Mouse (Mus musculus) liver, embryonic 14.5 days (tissue): Measurements from ENCODE around the gene Pigf. TPM values are rescaled to one million over a fixed set of nuclear protein-coding genes. Genes with fewer than 3 reads are reported as not detected.

Source experiments
- ATAC-seq: fragments of 200-750 bp; cut with Nextera tagmentation; 2 replicates; pipeline ENCODE4 v1.8.0; 2017; ENCODE audit warnings: moderate number of reproducible peaks, mild to moderate bottlenecking, moderate library complexity; ENCODE audit not compliant: insufficient read depth
- DNase-seq, 3 experiments: peaks; one replicate each; pipeline ENCODE4 v3.0.0-alpha.2; 2012 to 2013; ENCODE audit warnings: low read depth in 3 of 3, low spot score in 3 of 3
- H3K27ac ChIP-seq: fragments of 300-500 bp; sonication (generic); 2 replicates; pipeline ENCODE4 v1.5.1; 2014; ENCODE audit warnings: moderate library complexity, mild to moderate bottlenecking, control low read depth, inconsistent platforms
- H3K27me3 ChIP-seq: fragments of 300-500 bp; sonication (generic); 2 replicates; pipeline ENCODE4 v1.6.1; 2014; ENCODE audit warnings: mild to moderate bottlenecking, low read length, moderate library complexity; ENCODE audit not compliant: control insufficient read depth, insufficient read depth
- H3K36me3 ChIP-seq: fragments of 300-500 bp; sonication (generic); replicated peaks from 2 replicates; pipeline ENCODE4 v1.6.1; 2014; ENCODE audit warnings: low read depth; ENCODE audit not compliant: control insufficient read depth, insufficient read depth
- H3K4me1 ChIP-seq, 2 experiments: fragments of 200-500 bp in 1 of 2; fragments of 300-500 bp in 1 of 2; sonication (generic) in 1 of 2; replicated peaks; 2 replicates each; pipeline ENCODE4 v1.6.1; 2012 to 2014; ENCODE audit warnings: antibody characterized with exemption in 1 of 2, inconsistent platforms in 1 of 2, low read length in 1 of 2; ENCODE audit not compliant: control insufficient read depth in 2 of 2, insufficient read depth in 2 of 2
- H3K4me2 ChIP-seq: fragments of 300-500 bp; sonication (generic); 2 replicates; pipeline ENCODE4 v1.6.1; 2014; ENCODE audit warnings: low read depth, mild to moderate bottlenecking, control low read depth, moderate library complexity
- H3K4me3 ChIP-seq, 2 experiments: fragments of 200-500 bp in 1 of 2; fragments of 300-500 bp in 1 of 2; sonication (generic) in 1 of 2; 2 replicates each; pipeline ENCODE4 v1.5.1; 2012 to 2014; ENCODE audit warnings: low read depth in 2 of 2, low read length in 2 of 2, mild to moderate bottlenecking in 2 of 2, control low read depth in 1 of 2, inconsistent platforms in 1 of 2, moderate library complexity in 1 of 2; ENCODE audit not compliant: insufficient read depth in 1 of 2
- H3K9ac ChIP-seq: fragments of 300-500 bp; sonication (generic); replicated peaks from 2 replicates; pipeline ENCODE4 v1.6.1; 2014; ENCODE audit warnings: mild to moderate bottlenecking, control low read depth, moderate library complexity
- H3K9me3 ChIP-seq: fragments of 300-500 bp; sonication (generic); 2 replicates; pipeline ENCODE4 v1.6.1; 2016; ENCODE audit warnings: low read length, mixed read lengths; ENCODE audit not compliant: control insufficient read depth
- CTCF ChIP-seq: IDR thresholded peaks from 2 replicates; pipeline ENCODE4 v1.5.1; 2016; ENCODE audit warnings: antibody characterized with exemption, low read depth, control low read depth
- EP300 ChIP-seq: IDR thresholded peaks from 2 replicates; pipeline ENCODE4 v1.6.1; 2016; ENCODE audit warnings: antibody characterized with exemption, low read depth
- WGBS: fragments of 180-500 bp; shearing (Covaris S2); extraction: QIAGEN DNeasy Blood & Tissue Kit; methylation state at CpG from one replicate; pipeline ENCODE4 v1.1.7; 2014; ENCODE audit not compliant: insufficient replicate concordance; 5-methylcytosine and 5-hydroxymethylcytosine counted together
- polyA plus RNA-seq, 2 experiments: library from polyadenylated mRNA; depleted of rRNA in 1 of 2; stranded (reverse) in 1 of 2; unstranded in 1 of 2; fragments of >200 nt; fragmentation: Nextera tagmentation in 1 of 2; extraction: Ambion mirVana in 1 of 2; gene quantifications; 2 replicates each; pipeline versions ENCODE4 v1.2.1 to v1.2.3; 2012 to 2014

Pigf gene
- polyA plus RNA-seq, 2 experiments: 8.7 to 14.6 TPM

DNA sequence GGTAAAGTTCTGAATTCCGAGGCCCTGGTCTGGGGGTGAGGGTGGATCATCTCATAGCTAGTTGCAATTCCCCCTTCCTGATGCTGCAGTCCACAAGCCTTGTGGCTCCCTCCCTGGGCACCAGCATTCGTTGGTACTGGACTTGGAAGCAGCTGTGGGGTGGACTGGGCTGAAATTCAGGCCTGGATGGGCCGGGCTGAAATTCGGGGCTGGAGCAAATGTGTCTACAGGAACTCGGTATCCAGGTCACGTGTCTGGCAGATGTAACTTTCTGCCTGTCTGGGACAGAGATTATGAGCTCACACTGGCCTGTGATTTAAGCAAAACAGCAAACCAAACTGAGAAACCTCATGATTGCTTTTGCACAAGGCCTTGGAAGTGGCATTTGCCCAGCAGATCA lies 76.4 kb downstream of the Pigf start:
- DNase-seq: no peak
- ATAC-seq: no peak
- 59% methylated on average over 6 of the region's 6 CpGs for WGBS
- Histone ChIP-seq H3K9me3 (no peaks in the 10 kb centered on the region), H3K27ac (no peak overlapping the region), H3K9ac (no peak overlapping the region), H3K27me3 (no peaks in the 10 kb centered on the region), H3K4me1 (no peaks in the 10 kb centered on the region), H3K36me3 (no peaks in the 10 kb centered on the region), H3K4me3 (no peak overlapping the region), H3K4me2 (no peak overlapping the region)
- TF ChIP-seq EP300 (no peak), CTCF (no peak)

DNA sequence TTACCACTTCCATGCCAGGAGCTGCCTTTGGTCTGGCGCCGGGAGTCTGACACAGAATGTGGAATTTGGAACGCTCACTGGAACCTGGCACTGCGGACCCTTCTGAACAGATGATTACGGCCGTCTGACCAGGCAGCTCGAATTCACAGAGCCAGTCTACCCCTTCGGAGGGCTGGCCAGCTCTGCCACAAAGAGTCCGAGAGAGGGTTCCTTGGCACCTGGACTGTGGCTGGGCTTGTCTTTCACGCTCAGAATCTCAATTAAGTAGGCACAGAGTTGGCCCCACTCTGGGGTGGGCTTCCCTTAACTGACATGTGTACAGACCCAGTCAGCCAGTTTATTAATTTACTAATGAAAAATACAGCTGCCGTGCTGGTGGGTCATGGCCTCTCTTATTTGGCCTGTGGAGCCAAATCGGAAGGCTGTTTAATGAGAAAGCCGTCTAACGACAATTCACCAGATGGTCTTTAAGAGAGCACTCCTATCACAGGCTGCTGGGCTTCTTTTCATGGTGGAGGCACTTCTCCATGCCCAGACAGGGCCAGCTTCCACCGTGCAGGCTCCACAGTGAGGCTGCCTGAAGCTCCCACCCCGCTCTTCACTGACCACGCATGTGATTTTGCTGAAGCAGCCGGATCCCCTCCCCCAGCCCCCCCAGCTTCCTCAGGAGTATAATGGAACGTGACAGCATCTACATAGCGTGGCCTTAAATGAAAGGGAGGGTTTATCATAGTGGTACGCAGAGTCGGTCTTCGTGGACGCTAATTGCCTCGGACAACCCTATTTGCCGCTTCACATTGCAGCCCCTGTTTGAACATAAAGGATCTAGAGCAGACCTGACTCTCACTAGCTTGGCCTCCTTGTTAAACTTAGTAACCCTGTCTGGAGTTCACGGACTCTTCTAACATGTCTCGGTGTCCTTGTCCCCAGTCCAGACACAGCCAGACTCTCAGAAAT lies 77.1 kb downstream of the Pigf start, which contains the start of gene Atp6v1e2:
TSS of gene Atp6v1e2 (minus strand) at position 58 of the 957 bp plus-strand sequence.
- no peaks in the 10 kb centered on the region for H3K9me3 ChIP-seq
- ATAC-seq (no peak), DNase-seq (no peak)
- no peak within 1 kb of the TSS for H3K4me3 ChIP-seq
- no peaks in the 10 kb centered on the region for H3K27me3 ChIP-seq
- no peaks in the 10 kb centered on the region for H3K4me1 ChIP-seq
- no peak within 1 kb of the TSS for H3K9ac ChIP-seq
- 79% methylated on average over 28 of the region's 28 CpGs for WGBS
- no peak within 1 kb of the TSS for H3K4me2 ChIP-seq
- TF ChIP-seq EP300: no peak
- TF ChIP-seq CTCF: no peak
- no peaks in the 10 kb centered on the region for H3K36me3 ChIP-seq
- no peak within 1 kb of the TSS for H3K27ac ChIP-seq

Other genes with a start within 250 kb of the Pigf start
- not detected in 2 replicates for gene Tmem247, start 108.1 kb downstream of the Pigf start, polyA plus RNA-seq (2012; rRNA removed)
- not detected in 2 replicates for gene Tmem247, start 108.1 kb downstream of the Pigf start, polyA plus RNA-seq (2014; fragmentation: Nextera tagmentation; extraction: Ambion mirVana)
- not detected in 2 replicates for gene Atp6v1e2, start 77.5 kb downstream of the Pigf start, polyA plus RNA-seq (2012; rRNA removed)
- gene Atp6v1e2, start 77.5 kb downstream of the Pigf start, polyA plus RNA-seq (2014; fragmentation: Nextera tagmentation; extraction: Ambion mirVana): not detected in 2 replicates
- 1.3 and 1.9 TPM in 2 replicates for gene Rhoq, start 62.3 kb downstream of the Pigf start, polyA plus RNA-seq (2012; rRNA removed)
- 1.2 TPM in 2 replicates for gene Rhoq, start 62.3 kb downstream of the Pigf start, polyA plus RNA-seq (2014; fragmentation: Nextera tagmentation; extraction: Ambion mirVana)
- 14.3 and 20.8 TPM in 2 replicates for gene Cript, start 144 bp upstream of the Pigf start, polyA plus RNA-seq (2012; rRNA removed)
- gene Cript, start 144 bp upstream of the Pigf start, polyA plus RNA-seq (2014; fragmentation: Nextera tagmentation; extraction: Ambion mirVana): 70.4 and 76.5 TPM in 2 replicates
- 1.4 and 1.6 TPM in 2 replicates for gene Socs5, start 82.3 kb upstream of the Pigf start, polyA plus RNA-seq (2012; rRNA removed)
- 1.6 and 2.2 TPM in 2 replicates for gene Socs5, start 82.3 kb upstream of the Pigf start, polyA plus RNA-seq (2014; fragmentation: Nextera tagmentation; extraction: Ambion mirVana)
- gene Mcfd2, start 240.5 kb upstream of the Pigf start, polyA plus RNA-seq (2012; rRNA removed): 29.6 and 32.2 TPM in 2 replicates
- gene Mcfd2, start 240.5 kb upstream of the Pigf start, polyA plus RNA-seq (2014; fragmentation: Nextera tagmentation; extraction: Ambion mirVana): 54.9 and 55.1 TPM in 2 replicates